Mouse (Mus musculus) olfactory bulb, adult 2 months (tissue): ENCODE data around the gene Med26.

Experiments used
- CTCF ChIP-seq: fragments of 200-500 bp; IDR thresholded peaks from 2 replicates; pipeline ENCODE4 v1.5.1; 2012; ENCODE audit warnings: low read depth, mild to moderate bottlenecking, low read length, moderate library complexity; ENCODE audit not compliant: insufficient read depth
- POLR2A ChIP-seq: fragments of 200-500 bp; IDR thresholded peaks from 2 replicates; pipeline ENCODE4 v1.6.1; 2012; ENCODE audit warnings: mild to moderate bottlenecking, low read depth, low read length, moderate library complexity; ENCODE audit not compliant: insufficient read depth

GRCm38 (mm10) chr8:72548644-72549313 is 709 bp upstream of the Med26 start:
- no peak for TF ChIP-seq CTCF
- TF ChIP-seq POLR2A = no peak
